9 mouse cellular contexts compared by ENCODE assay signal in genomic region chr2:148535562-148536180, GRCm38 (mm10).
A peak's percentile ranks its signal among the peaks of the same experiment; 100 is the strongest.
DNase-seq lines count a peak whose midpoint lies in the region; ATAC-seq and TF ChIP-seq lines count a peak whose summit lies in the region.
"Had no signal": no experiment of that assay in that cellular context is flagged by ENCODE, and none has a peak within 500 bp of the region (broad histone marks: within the 10 kb centered on the region; RNA-seq: fewer than 3 reads in every experiment).

No protein-coding gene starts in this region.

- TF ChIP-seq POLR2A in testis, adult 2 months (IDR thresholded peaks at IDR 0.05; ENCODE audit: control insufficient read depth, low read depth, low read length), result no peak

- H3K36me3 ChIP-seq in testis, adult 2 months (ENCODE audit: control insufficient read depth, insufficient read depth, low read length), result no peaks in the 10 kb centered on the region
- H3K36me3 ChIP-seq in kidney, postnatal 0 days (ENCODE audit: insufficient read depth, low read length), result no peaks in the 10 kb centered on the region
- H3K36me3 ChIP-seq: limb, embryonic 15.5 days had no signal

- no peaks in the 10 kb centered on the region for H3K9me3 ChIP-seq in kidney, postnatal 0 days (replicated peaks; ENCODE audit: low read length)
- H3K9me3 ChIP-seq: limb, embryonic 15.5 days had no signal

- WGBS in kidney, postnatal 0 days, result 65% methylated on average over 5 of the region's 5 CpGs

- peak; percentile 32; the same call in 1 of the 2 replicates for TF ChIP-seq CTCF in testis, adult 2 months (IDR thresholded peaks at IDR 0.05; ENCODE audit: control insufficient read depth, insufficient read depth, insufficient replicate concordance, low read depth, low read length)
- TF ChIP-seq CTCF in kidney, postnatal 0 days (IDR thresholded peaks at IDR 0.05; ENCODE audit: low read depth), result peak; percentile 77

- no peaks in the 10 kb centered on the region for H3K27me3 ChIP-seq in testis, adult 2 months (ENCODE audit: control insufficient read depth, insufficient read depth, low read length)
- no peaks in the 10 kb centered on the region for H3K27me3 ChIP-seq in kidney, postnatal 0 days (ENCODE audit: insufficient read depth, low read length)
- H3K27me3 ChIP-seq: limb, embryonic 15.5 days had no signal

- H3K4me3 ChIP-seq in testis, adult 2 months (ENCODE audit: control insufficient read depth, low read depth, low read length), result no peak overlapping the region
- no peak overlapping the region for H3K4me3 ChIP-seq in kidney, postnatal 0 days (replicated peaks; ENCODE audit: low read depth, low read length)
- H3K4me3 ChIP-seq: limb, embryonic 15.5 days had no signal

- H3K27ac ChIP-seq in testis, adult 2 months (ENCODE audit: control insufficient read depth, insufficient read depth, low read depth, low read length), result no peak overlapping the region
- H3K27ac ChIP-seq in kidney, postnatal 0 days, result no peak overlapping the region
- H3K27ac ChIP-seq: limb, embryonic 15.5 days had no signal

- DNase-seq in cerebellum, postnatal 14 days, result peak; percentile 20 to 26
- DNase-seq in cerebellum, adult 11-12 months, result no peak
- DNase-seq in testis, postnatal 14 days (ENCODE audit: low spot score), result no peak
- DNase-seq in gastrocnemius, postnatal 10 days, result peak; percentile 26
- DNase-seq in kidney, postnatal 0 days (ENCODE audit: low spot score), result peak; percentile 67
- DNase-seq in lung, postnatal 4 days, result peak; percentile 75 to 78

- H3K9ac ChIP-seq in kidney, postnatal 0 days (ENCODE audit: low read depth, low read length), result no peak overlapping the region
- H3K9ac ChIP-seq: limb, embryonic 15.5 days had no signal

- H3K4me2 ChIP-seq in kidney, postnatal 0 days (ENCODE audit: low read length), result no peak overlapping the region
- H3K4me2 ChIP-seq: limb, embryonic 15.5 days had no signal

- no peak; the same call in 1 of the 2 replicates for ATAC-seq in kidney, postnatal 0 days (replicated peaks; ENCODE audit: low FRiP score, low read depth)
- ATAC-seq in erythroblast, adult 5-6 weeks (replicated peaks; ENCODE audit: low FRiP score, poor library complexity, severe bottlenecking), result no peak

- no peaks in the 10 kb centered on the region for H3K4me1 ChIP-seq in testis, adult 2 months (ENCODE audit: control insufficient read depth, insufficient read depth, low read length)
- no peaks in the 10 kb centered on the region for H3K4me1 ChIP-seq in kidney, postnatal 0 days (replicated peaks; ENCODE audit: insufficient read depth, low read length)
- H3K4me1 ChIP-seq: limb, embryonic 15.5 days had no signal

Comparison
In these comparisons a context has a peak if more than half of its experiments do, and no peak if none do; other contexts are left out.
1. DNase-seq: peak in cerebellum, postnatal 14 days (2 of 2), gastrocnemius, postnatal 10 days (single experiment), kidney, postnatal 0 days (single experiment) and lung, postnatal 4 days (2 of 2); none in cerebellum, adult 11-12 months (single experiment) and testis, postnatal 14 days (single experiment).